Mouse (Mus musculus): ENCODE measurements at regions not wholly inside any gene's neighbourhood (a gene's known extent, or its start where the extent isn't known, plus 50 kb on each side); places are given as distances from the start of the nearest gene placed in this dataset.
"Not testable (repeated sequence)": the region's sequence is repeated elsewhere in the genome, so short reads cannot be mapped to it uniquely, and the experiment has no call there.

DNA sequence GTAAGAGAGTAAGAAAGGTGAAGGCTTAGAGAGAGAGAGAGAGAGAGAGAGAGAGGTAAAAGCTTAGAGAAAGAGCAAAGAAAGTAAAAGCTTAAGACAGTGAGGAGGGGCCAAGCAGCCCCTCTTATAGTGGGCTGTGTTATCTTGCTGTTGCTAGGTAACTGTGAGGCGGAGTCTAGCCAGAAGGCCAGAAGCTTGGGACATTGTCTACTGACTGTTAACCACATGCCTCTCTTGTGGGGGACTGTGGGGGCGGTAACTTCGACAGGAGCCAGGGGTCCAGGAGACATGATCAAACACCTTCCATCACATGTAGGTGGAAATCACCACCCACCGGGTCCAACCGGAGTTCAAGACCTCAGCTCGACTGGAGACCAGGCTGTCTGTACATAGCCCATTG lies 148.0 kb downstream of the Katnal1 start:
- not testable (repeated sequence) for TF ChIP-seq CTCF (IDR thresholded peaks at IDR 0.05; ENCODE audit: borderline replicate concordance, insufficient read depth, low read length); POLR2A (IDR thresholded peaks at IDR 0.05; ENCODE audit: low read depth, low read length)

Data from embryonic fibroblast, embryonic 13.5 days (primary cell).